Mouse (Mus musculus): Measurements from ENCODE around the gene Kat6b. TPM values are rescaled to one million over a fixed set of nuclear protein-coding genes. Genes with fewer than 3 reads are reported as not detected.

The Kat6b gene
- polyA plus RNA-seq, 1 experiment from 2014 or later: 33.7 TPM

DNA sequence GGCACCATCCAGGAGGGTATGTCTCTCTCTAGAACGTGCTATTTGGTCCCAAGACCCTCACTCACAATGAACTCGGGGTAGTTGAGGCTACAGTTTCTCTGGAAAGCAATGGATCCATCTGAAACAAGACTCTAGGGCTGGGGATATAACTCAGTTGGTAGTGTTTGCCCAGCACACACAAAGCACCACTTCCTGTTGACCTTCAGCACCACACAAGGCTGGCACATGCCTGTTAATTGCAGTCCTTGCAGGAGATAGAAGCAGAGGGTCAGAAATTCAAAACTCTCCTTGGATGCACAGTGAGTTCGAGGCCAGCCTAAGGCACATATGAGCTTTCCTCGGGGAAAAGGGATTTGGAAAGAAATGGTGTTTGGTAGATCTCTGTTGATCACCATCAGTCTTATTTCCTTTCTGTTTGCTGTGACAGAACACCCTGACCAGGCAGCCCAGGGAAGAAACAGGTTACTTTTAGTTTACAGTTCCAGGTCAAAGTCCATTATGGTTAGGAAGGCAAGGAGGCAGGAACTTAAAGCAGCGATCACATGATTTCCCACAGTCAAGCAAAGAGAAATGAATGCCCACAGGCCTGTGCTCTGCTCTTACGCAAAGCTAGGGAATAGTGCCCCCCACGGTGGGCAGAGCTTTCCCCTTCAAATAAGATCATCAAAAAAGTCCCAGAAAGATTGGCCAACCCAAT, 25.4 kb upstream of the Kat6b start:
- WGBS: 93% methylated on average over 7 of the region's 7 CpGs
- Histone ChIP-seq H3K27me3 (ENCODE audit: control insufficient read depth, insufficient read depth, low read length) (no peaks in the 10 kb centered on the region), H3K4me3 (ENCODE audit: low read depth, low read length) (no peak overlapping the region), H3K9me3 (ENCODE audit: control insufficient read depth, low read length) (no peaks in the 10 kb centered on the region), H3K4me2 (ENCODE audit: low read depth, low read length) (no peak overlapping the region), H3K27ac (ENCODE audit: low read depth, low read length) (no peak overlapping the region), H3K36me3 (ENCODE audit: control insufficient read depth, insufficient read depth, low read length) (no peaks in the 10 kb centered on the region), H3K9ac (replicated peaks; ENCODE audit: low read depth, low read length) (no peak overlapping the region), H3K4me1 (ENCODE audit: control insufficient read depth, insufficient read depth, low read length) (no peaks in the 10 kb centered on the region)
- no peak for ATAC-seq (ENCODE audit: low read depth)

DNA sequence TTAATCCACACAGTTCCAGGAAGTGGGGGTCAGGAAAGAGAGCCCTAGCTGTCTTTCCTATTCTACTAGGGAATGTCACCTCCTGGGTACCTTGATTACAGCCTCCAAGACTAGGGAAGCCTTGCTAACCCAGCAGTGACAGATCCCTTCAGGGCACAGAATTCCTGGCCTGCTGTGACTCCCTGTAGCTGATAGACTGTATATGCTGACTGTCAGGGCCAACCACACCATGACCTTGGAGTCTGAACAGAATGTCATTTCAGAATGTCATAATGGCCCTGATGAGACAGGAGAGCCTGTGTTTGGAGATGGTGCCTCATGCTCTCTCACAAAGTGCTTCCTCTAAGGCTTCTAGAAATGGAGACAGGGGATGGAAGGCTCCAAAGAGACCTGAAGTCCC, 24.7 kb upstream of the Kat6b start:
- H3K9me3 ChIP-seq (ENCODE audit: control insufficient read depth, low read length): no peaks in the 10 kb centered on the region
- no peak overlapping the region for H3K27ac ChIP-seq (ENCODE audit: low read depth, low read length)
- H3K4me1 ChIP-seq (ENCODE audit: control insufficient read depth, insufficient read depth, low read length): no peaks in the 10 kb centered on the region
- H3K36me3 ChIP-seq (ENCODE audit: control insufficient read depth, insufficient read depth, low read length): no peaks in the 10 kb centered on the region
- no peak for ATAC-seq (ENCODE audit: low read depth)
- H3K9ac ChIP-seq (replicated peaks; ENCODE audit: low read depth, low read length): no peak overlapping the region
- no peak overlapping the region for H3K4me3 ChIP-seq (ENCODE audit: low read depth, low read length)
- H3K27me3 ChIP-seq (ENCODE audit: control insufficient read depth, insufficient read depth, low read length): no peaks in the 10 kb centered on the region
- no peak overlapping the region for H3K4me2 ChIP-seq (ENCODE audit: low read depth, low read length)

- WGBS: 83% methylated on average over 5 of the region's 5 CpGs
- H3K4me2 ChIP-seq (ENCODE audit: low read depth, low read length): no peak overlapping the region
- H3K27me3 ChIP-seq (ENCODE audit: control insufficient read depth, insufficient read depth, low read length): no peaks in the 10 kb centered on the region
- H3K36me3 ChIP-seq (ENCODE audit: control insufficient read depth, insufficient read depth, low read length): no peaks in the 10 kb centered on the region
- H3K27ac ChIP-seq (ENCODE audit: low read depth, low read length): no peak overlapping the region
- H3K4me3 ChIP-seq (ENCODE audit: low read depth, low read length): no peak overlapping the region
- no peaks in the 10 kb centered on the region for H3K9me3 ChIP-seq (ENCODE audit: control insufficient read depth, low read length)
- ATAC-seq (ENCODE audit: low read depth): no peak
- no peaks in the 10 kb centered on the region for H3K4me1 ChIP-seq (ENCODE audit: control insufficient read depth, insufficient read depth, low read length)
- H3K9ac ChIP-seq (replicated peaks; ENCODE audit: low read depth, low read length): no peak overlapping the region
Observed at GRCm38 (mm10) chr14:21457876-21458275, 23.4 kb upstream of the Kat6b start.

DNA sequence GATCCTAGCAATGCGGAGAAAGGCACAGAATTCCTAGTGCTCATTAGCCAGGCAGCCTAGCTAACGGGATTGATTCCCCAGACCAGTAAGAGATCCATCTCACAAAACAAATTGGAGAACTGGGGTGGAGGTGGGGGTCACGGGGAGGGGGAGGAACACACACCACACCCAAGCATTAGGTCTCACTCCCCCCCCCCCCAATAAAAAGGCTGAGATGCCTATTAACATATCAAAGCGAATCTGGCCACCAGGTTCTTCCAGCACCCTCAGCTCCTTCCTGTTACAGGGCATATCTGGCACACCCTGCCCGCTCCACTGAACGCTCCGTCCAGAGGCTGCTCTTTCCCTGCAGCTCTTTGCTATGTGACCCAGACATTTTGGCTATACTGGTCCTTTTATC, 22.5 kb upstream of the Kat6b start:
- Histone ChIP-seq H3K4me2 (ENCODE audit: low read depth, low read length) (no peak overlapping the region), H3K36me3 (ENCODE audit: control insufficient read depth, insufficient read depth, low read length) (no peaks in the 10 kb centered on the region), H3K9me3 (ENCODE audit: control insufficient read depth, low read length) (no peaks in the 10 kb centered on the region), H3K4me1 (ENCODE audit: control insufficient read depth, insufficient read depth, low read length) (no peaks in the 10 kb centered on the region), H3K27me3 (ENCODE audit: control insufficient read depth, insufficient read depth, low read length) (no peaks in the 10 kb centered on the region), H3K4me3 (ENCODE audit: low read depth, low read length) (no peak overlapping the region), H3K27ac (ENCODE audit: low read depth, low read length) (no peak overlapping the region), H3K9ac (replicated peaks; ENCODE audit: low read depth, low read length) (no peak overlapping the region)
- ATAC-seq (ENCODE audit: low read depth): no peak
- WGBS: 85% methylated on average over 6 of the region's 7 CpGs

- no peaks in the 10 kb centered on the region for H3K9me3 ChIP-seq (ENCODE audit: control insufficient read depth, low read length)
- H3K4me1 ChIP-seq (ENCODE audit: control insufficient read depth, insufficient read depth, low read length): no peaks in the 10 kb centered on the region
- no peaks in the 10 kb centered on the region for H3K27me3 ChIP-seq (ENCODE audit: control insufficient read depth, insufficient read depth, low read length)
- no peaks in the 10 kb centered on the region for H3K36me3 ChIP-seq (ENCODE audit: control insufficient read depth, insufficient read depth, low read length)
- H3K4me2 ChIP-seq (ENCODE audit: low read depth, low read length): no peak overlapping the region
- no peak for ATAC-seq (ENCODE audit: low read depth)
- WGBS: 87% methylated on average over 4 of the region's 4 CpGs
- no peak overlapping the region for H3K27ac ChIP-seq (ENCODE audit: low read depth, low read length)
- H3K9ac ChIP-seq (replicated peaks; ENCODE audit: low read depth, low read length): no peak overlapping the region
- no peak overlapping the region for H3K4me3 ChIP-seq (ENCODE audit: low read depth, low read length)
Observed at GRCm38 (mm10) chr14:21459163-21459562, 22.1 kb upstream of the Kat6b start.

DNA sequence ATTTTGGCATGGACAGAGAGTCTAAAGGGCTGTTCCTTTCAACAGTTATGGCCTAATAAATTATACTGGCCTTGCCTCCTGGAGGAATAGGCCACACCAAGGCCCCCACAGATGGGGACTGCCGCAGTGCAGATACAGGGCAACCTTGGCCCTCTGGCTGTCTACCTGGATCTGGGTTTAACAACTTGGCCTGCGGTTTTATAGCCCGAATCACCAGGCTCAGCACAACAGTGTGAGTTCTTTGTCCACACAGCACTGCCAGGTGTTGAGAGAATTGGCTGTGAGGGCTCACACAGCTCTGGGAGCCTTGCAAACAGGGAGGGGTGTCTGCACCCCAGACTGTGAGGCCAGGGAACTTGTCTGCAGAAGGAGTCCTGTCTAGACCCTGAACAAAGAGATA, 18.8 kb upstream of the Kat6b start:
- no peak for ATAC-seq (ENCODE audit: low read depth)
- 56% methylated on average over 3 of the region's 3 CpGs for WGBS
- no peak overlapping the region for H3K4me3 ChIP-seq (ENCODE audit: low read depth, low read length)
- H3K27ac ChIP-seq (ENCODE audit: low read depth, low read length): no peak overlapping the region
- no peak overlapping the region for H3K9ac ChIP-seq (replicated peaks; ENCODE audit: low read depth, low read length)
- H3K36me3 ChIP-seq (ENCODE audit: control insufficient read depth, insufficient read depth, low read length): no peaks in the 10 kb centered on the region
- no peaks in the 10 kb centered on the region for H3K9me3 ChIP-seq (ENCODE audit: control insufficient read depth, low read length)
- no peak overlapping the region for H3K4me2 ChIP-seq (ENCODE audit: low read depth, low read length)
- no peaks in the 10 kb centered on the region for H3K4me1 ChIP-seq (ENCODE audit: control insufficient read depth, insufficient read depth, low read length)
- no peaks in the 10 kb centered on the region for H3K27me3 ChIP-seq (ENCODE audit: control insufficient read depth, insufficient read depth, low read length)

GRCm38 (mm10) chr14:21463117-21463712, 18.0 kb upstream of the Kat6b start:
- Histone ChIP-seq H3K4me3 (ENCODE audit: low read depth, low read length) (no peak overlapping the region), H3K27me3 (ENCODE audit: control insufficient read depth, insufficient read depth, low read length) (no peaks in the 10 kb centered on the region), H3K9ac (replicated peaks; ENCODE audit: low read depth, low read length) (no peak overlapping the region), H3K9me3 (ENCODE audit: control insufficient read depth, low read length) (no peaks in the 10 kb centered on the region), H3K4me2 (ENCODE audit: low read depth, low read length) (no peak overlapping the region), H3K36me3 (ENCODE audit: control insufficient read depth, insufficient read depth, low read length) (no peaks in the 10 kb centered on the region), H3K4me1 (ENCODE audit: control insufficient read depth, insufficient read depth, low read length) (no peaks in the 10 kb centered on the region), H3K27ac (ENCODE audit: low read depth, low read length) (no peak overlapping the region)
- no peak for ATAC-seq (ENCODE audit: low read depth)
- WGBS: 94% methylated on average over 9 of the region's 9 CpGs

DNA sequence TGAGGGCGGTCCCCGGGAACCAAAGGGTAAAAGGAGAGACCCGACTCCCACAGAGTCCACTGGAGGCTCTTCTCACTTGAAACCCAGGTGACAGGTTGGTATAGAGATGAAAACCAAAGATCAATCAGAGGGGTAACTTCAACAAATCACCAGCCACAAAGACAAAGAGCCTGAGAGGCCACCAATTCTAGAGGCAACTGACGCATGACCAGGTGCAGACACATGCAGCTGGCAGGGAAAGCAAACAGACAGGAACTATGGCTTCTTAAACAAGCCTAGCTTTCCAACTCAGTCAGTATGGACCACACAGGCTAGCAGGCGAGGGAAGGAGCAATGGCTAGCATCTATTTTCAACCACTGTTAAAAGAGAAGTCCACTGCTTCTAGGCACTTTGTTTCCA, 10.8 kb upstream of the Kat6b start:
- H3K4me2 ChIP-seq (ENCODE audit: low read depth, low read length): no peak overlapping the region
- ATAC-seq (ENCODE audit: low read depth): no peak
- H3K4me1 ChIP-seq (ENCODE audit: control insufficient read depth, insufficient read depth, low read length): no peaks in the 10 kb centered on the region
- H3K9ac ChIP-seq (replicated peaks; ENCODE audit: low read depth, low read length): no peak overlapping the region
- H3K27me3 ChIP-seq (ENCODE audit: control insufficient read depth, insufficient read depth, low read length): no peaks in the 10 kb centered on the region
- 84% methylated on average over 5 of the region's 5 CpGs for WGBS
- H3K9me3 ChIP-seq (ENCODE audit: control insufficient read depth, low read length): no peaks in the 10 kb centered on the region
- no peaks in the 10 kb centered on the region for H3K36me3 ChIP-seq (ENCODE audit: control insufficient read depth, insufficient read depth, low read length)
- no peak overlapping the region for H3K4me3 ChIP-seq (ENCODE audit: low read depth, low read length)
- H3K27ac ChIP-seq (ENCODE audit: low read depth, low read length): no peak overlapping the region

DNA sequence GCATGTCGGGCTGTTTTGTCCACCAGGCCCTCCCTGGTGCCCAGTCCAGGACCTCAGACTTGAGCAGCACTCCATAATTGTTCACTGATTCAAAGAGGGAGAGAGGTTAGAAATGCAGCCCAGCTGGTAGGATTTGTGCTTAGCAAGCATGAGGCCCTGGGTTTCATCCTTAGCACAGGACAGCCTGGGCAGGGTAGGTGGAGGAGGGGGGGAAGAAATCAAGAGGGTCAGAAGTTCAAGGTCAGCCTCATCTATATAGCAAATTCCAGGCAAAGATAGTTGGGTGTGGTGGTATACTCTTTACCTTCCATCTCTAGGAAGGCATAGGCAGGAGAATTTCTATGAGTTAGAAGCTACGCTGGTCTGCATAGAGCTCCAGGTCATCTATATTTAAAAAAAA, 9.3 kb upstream of the Kat6b start:
- no peak overlapping the region for H3K4me2 ChIP-seq (ENCODE audit: low read depth, low read length)
- H3K36me3 ChIP-seq (ENCODE audit: control insufficient read depth, insufficient read depth, low read length): no peaks in the 10 kb centered on the region
- no peak overlapping the region for H3K4me3 ChIP-seq (ENCODE audit: low read depth, low read length)
- no peak for ATAC-seq (ENCODE audit: low read depth)
- H3K9ac ChIP-seq (replicated peaks; ENCODE audit: low read depth, low read length): no peak overlapping the region
- 92% methylated on average over 2 of the region's 2 CpGs for whole genome bisulfite sequencing
- no peaks in the 10 kb centered on the region for H3K4me1 ChIP-seq (ENCODE audit: control insufficient read depth, insufficient read depth, low read length)
- no peak overlapping the region for H3K27ac ChIP-seq (ENCODE audit: low read depth, low read length)
- H3K27me3 ChIP-seq (ENCODE audit: control insufficient read depth, insufficient read depth, low read length): no peaks in the 10 kb centered on the region
- no peaks in the 10 kb centered on the region for H3K9me3 ChIP-seq (ENCODE audit: control insufficient read depth, low read length)

Data from neural tube, embryonic 14.5 days (tissue).